ENCODE assay signal across 10 mouse cellular contexts in genomic region chr7:28206044-28206600, GRCm38 (mm10). TPM values are rescaled to one million over a fixed set of nuclear protein-coding genes. Genes with fewer than 3 reads are reported as not detected.
A peak's percentile ranks its signal among the peaks of the same experiment; 100 is the strongest.
DNase-seq lines count a peak whose midpoint lies in the region.
"Had no signal": no experiment of that assay in that cellular context is flagged by ENCODE, and none has a peak within 500 bp of the region (broad histone marks: within the 10 kb centered on the region; RNA-seq: fewer than 3 reads in every experiment).

No protein-coding gene starts in this region.

- intact Hi-C loops in heart, postnatal 10 days (cut with DNase I): no loop called here
- intact Hi-C loops in left cerebral cortex, postnatal 4 days (cut with DNase I): no loop called here
- intact Hi-C loops in left cerebral cortex, postnatal 36 days (cut with DNase I): no loop called here

- DNase-seq in adrenal gland, adult 2 months: peak; percentile 47
- DNase-seq in adrenal gland, adult 18-20 months (ENCODE audit: low spot score in 2 of 2): no peak
- peak; percentile 31 to 60 for DNase-seq in heart, postnatal 10 days
- no peak for DNase-seq in heart, adult 8-10 months (ENCODE audit: low spot score)
- DNase-seq in left cerebral cortex, postnatal 4 days: peak; percentile 33
- no peak for DNase-seq in left cerebral cortex, postnatal 36 days (ENCODE audit: low spot score in 2 of 2)
- DNase-seq in kidney, postnatal 36 days: peak; percentile 38 to 62
- no peak for DNase-seq in ovary, postnatal 14 days (ENCODE audit: low spot score)
- DNase-seq: cerebellum, adult 18-20 months; right cerebral cortex, postnatal 14 days had no signal

RNA-seq across cellular contexts. Expression of gene Dyrk1b, which starts 26.9 kb away (rescaled TPM):
- total RNA-seq in adrenal gland, adult 2 months (2021): 10 to 100 TPM; 25.5 to 33.4 TPM
- 104 and 107 TPM in 2 replicates for polyA plus RNA-seq in adrenal gland, adult 2 months (2012; rRNA removed)
- 10 to 100 TPM; 21.3 to 22.9 TPM for total RNA-seq in adrenal gland, adult 18-20 months (2021)
- 10 to 100 TPM; 32.2 to 35.6 TPM for total RNA-seq in heart, postnatal 10 days (2021)
- 10 to 100 TPM; 24.0 to 34.6 (median 31.8) TPM for total RNA-seq in heart, adult 8-10 months (2022)
- 10 to 100 TPM; 27.9 TPM for total RNA-seq in left cerebral cortex, postnatal 4 days (2021)
- total RNA-seq in left cerebral cortex, postnatal 36 days (2021): 10 to 100 TPM; 46.7 to 54.8 TPM

RNA-seq across cellular contexts. Expression of gene Fbl, which starts 36.6 kb away (rescaled TPM):
- total RNA-seq in adrenal gland, adult 2 months (2021): 100 to 1,000 TPM in 1 of 2 experiments, 10 to 100 TPM in 1; 99.5 to 104 TPM
- 27.2 and 34.7 TPM in 2 replicates for polyA plus RNA-seq in adrenal gland, adult 2 months (2012; rRNA removed)
- total RNA-seq in adrenal gland, adult 18-20 months (2021): 100 to 1,000 TPM in 1 of 2 experiments, 10 to 100 TPM in 1; 98.0 to 114 TPM
- 10 to 100 TPM; 46.8 to 50.0 TPM for total RNA-seq in heart, postnatal 10 days (2021)
- total RNA-seq in heart, adult 8-10 months (2022): 10 to 100 TPM; 31.1 to 33.6 (median 32.1) TPM
- 100 to 1,000 TPM; 113 to 121 TPM for total RNA-seq in left cerebral cortex, postnatal 4 days (2021)
- 10 to 100 TPM; 50.3 to 54.8 TPM for total RNA-seq in left cerebral cortex, postnatal 36 days (2021)

Comparison
In these comparisons a context has a peak if more than half of its experiments do, and no peak if none do; other contexts are left out.
1. DNase-seq: peak in adrenal gland, adult 2 months (single experiment), heart, postnatal 10 days (2 of 2), left cerebral cortex, postnatal 4 days (single experiment) and kidney, postnatal 36 days (2 of 2); none in adrenal gland, adult 18-20 months (0 of 2), heart, adult 8-10 months (single experiment), left cerebral cortex, postnatal 36 days (0 of 2) and ovary, postnatal 14 days (single experiment).